Mouse (Mus musculus) CH12.LX (cell line): ENCODE data around the gene Gm15557.

Experiments used
- CHD1 ChIP-seq: IDR thresholded peaks from 2 replicates; pipeline ENCODE4 v1.6.1; 2012; ENCODE audit warnings: low read depth, low read length, improper control_type of control experiment, inconsistent platforms
- HCFC1 ChIP-seq: IDR thresholded peaks from 2 replicates; pipeline ENCODE4 v1.6.1; 2012; ENCODE audit warnings: low read depth, mild to moderate bottlenecking, inconsistent platforms, low read length, improper control_type of control experiment
- MAFK ChIP-seq: IDR thresholded peaks from 2 replicates; pipeline ENCODE4 v1.6.1; 2011; ENCODE audit warnings: low read length, improper control_type of control experiment; ENCODE audit not compliant: insufficient replicate concordance
- NRF1 ChIP-seq: IDR thresholded peaks from 2 replicates; pipeline ENCODE4 v1.6.1; 2014; ENCODE audit warnings: low read depth, mild to moderate bottlenecking, inconsistent platforms, low read length, improper control_type of control experiment, moderate library complexity
- POLR2A ChIP-seq: IDR thresholded peaks from 2 replicates; pipeline ENCODE4 v1.6.1; 2011; ENCODE audit warnings: low read depth, mild to moderate bottlenecking, improper control_type of control experiment, low read length

- no peak for TF ChIP-seq POLR2A
- no peak for TF ChIP-seq MAFK
- no peak for TF ChIP-seq CHD1
- no peak for TF ChIP-seq HCFC1
- TF ChIP-seq NRF1 = no peak
Observed at GRCm38 (mm10) chr2:155940681-155941080, at the start of gene Gm15557.
